Mouse (Mus musculus) forebrain, embryonic 12.5 days (tissue): ENCODE measurements around the gene Olfr572. TPM values are rescaled to one million over a fixed set of nuclear protein-coding genes. Genes with fewer than 3 reads are reported as not detected.

Experiments
- ATAC-seq: fragments of 200-750 bp; cut with Nextera tagmentation; 2 replicates; pipeline ENCODE4 v1.8.0; 2017; ENCODE audit warnings: moderate TSS enrichment; ENCODE audit not compliant: low FRiP score
- H3K27ac ChIP-seq: fragments of 300-500 bp; sonication (generic); 2 replicates; pipeline ENCODE4 v1.5.1; 2016; ENCODE audit warnings: mild to moderate bottlenecking
- H3K27me3 ChIP-seq: fragments of 300-500 bp; sonication (generic); 2 replicates; pipeline ENCODE4 v1.6.1; 2016; ENCODE audit warnings: mild to moderate bottlenecking
- H3K36me3 ChIP-seq: fragments of 300-500 bp; sonication (generic); replicated peaks from 2 replicates; pipeline ENCODE4 v1.6.1; 2016; ENCODE audit warnings: mild to moderate bottlenecking
- H3K4me1 ChIP-seq: fragments of 300-500 bp; sonication (generic); 2 replicates; pipeline ENCODE4 v1.6.1; 2016
- H3K4me2 ChIP-seq: fragments of 300-500 bp; sonication (generic); 2 replicates; pipeline ENCODE4 v1.6.1; 2016; ENCODE audit warnings: mild to moderate bottlenecking, moderate library complexity
- H3K4me3 ChIP-seq: fragments of 300-500 bp; sonication (generic); replicated peaks from 2 replicates; pipeline ENCODE4 v1.5.1; 2016; ENCODE audit warnings: mild to moderate bottlenecking
- H3K9ac ChIP-seq: fragments of 300-500 bp; sonication (generic); 2 replicates; pipeline ENCODE4 v1.6.1; 2016; ENCODE audit warnings: mild to moderate bottlenecking
- H3K9me3 ChIP-seq: fragments of 300-500 bp; sonication (generic); 2 replicates; pipeline ENCODE4 v1.6.1; 2016
- WGBS: fragments of 180-500 bp; shearing (Covaris S2); methylation state at CpG from one replicate; pipeline ENCODE4 v1.1.7; 2016; 5-methylcytosine and 5-hydroxymethylcytosine counted together
- polyA plus RNA-seq: library from polyadenylated mRNA; unstranded; fragments of >200 nt; fragmentation: Nextera tagmentation; extraction: Ambion mirVana; gene quantifications from 2 replicates; pipeline ENCODE4 v1.2.1, GENCODE M21; 2016

Gene Olfr572
- not detected in 2 replicates for polyA plus RNA-seq

- H3K36me3 ChIP-seq = no peaks in the 10 kb centered on the region
- WGBS = 74% methylated on average over 1 of the region's 1 CpGs
- no peaks in the 10 kb centered on the region for H3K9me3 ChIP-seq
- ATAC-seq = no peak
- no peak within 1 kb of the TSS for H3K9ac ChIP-seq
- H3K4me1 ChIP-seq = no peaks in the 10 kb centered on the region
- no peak within 1 kb of the TSS for H3K4me3 ChIP-seq
- H3K27ac ChIP-seq = no peak within 1 kb of the TSS
- no peak within 1 kb of the TSS for H3K4me2 ChIP-seq
- H3K27me3 ChIP-seq = no peaks in the 10 kb centered on the region
Measured at GRCm38 (mm10) chr7:102924109-102924508, at the start of gene Olfr572. TSS of gene Olfr572 (plus strand) at chr7:102924409.

DNA sequence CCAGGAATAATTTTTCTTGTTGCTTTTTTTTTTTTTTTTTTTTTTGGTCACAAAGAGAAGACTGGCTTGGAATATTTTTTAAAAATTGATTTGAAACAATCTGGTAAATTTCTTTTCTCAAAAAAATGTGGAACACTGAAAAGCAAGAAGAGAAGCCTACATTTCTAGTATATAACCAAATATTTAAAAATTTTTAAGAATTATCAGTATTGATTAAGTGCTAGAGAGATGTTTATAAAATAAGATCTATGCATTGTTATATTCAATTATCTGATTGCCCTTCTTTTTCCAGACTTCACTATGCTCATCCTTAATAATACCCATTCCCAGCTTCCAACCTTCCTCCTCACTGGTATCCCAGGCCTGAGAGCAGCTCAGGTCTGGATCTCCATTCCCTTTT lies 47.4 kb upstream of the Olfr572 start, which contains the start of gene Olfr568:
TSS of gene Olfr568 (plus strand) at position 301 of the 400 bp plus-strand sequence.
- Histone ChIP-seq H3K4me2 (no peak within 1 kb of the TSS), H3K4me1 (no peaks in the 10 kb centered on the region), H3K27me3 (no peaks in the 10 kb centered on the region), H3K4me3 (no peak within 1 kb of the TSS), H3K9me3 (no peaks in the 10 kb centered on the region), H3K27ac (no peak within 1 kb of the TSS), H3K9ac (no peak within 1 kb of the TSS), H3K36me3 (no peaks in the 10 kb centered on the region)
- ATAC-seq = no peak

GRCm38 (mm10) chr7:102890782-102891181 lies 33.4 kb upstream of the Olfr572 start, which contains the start of gene Olfr569:
TSS of gene Olfr569 (minus strand) at chr7:102890882.
- ATAC-seq = no peak

GRCm38 (mm10) chr7:102915261-102915660 lies 8.9 kb upstream of the Olfr572 start:
- Histone ChIP-seq H3K27me3 (no peaks in the 10 kb centered on the region), H3K4me2 (no peak overlapping the region), H3K4me1 (no peaks in the 10 kb centered on the region), H3K4me3 (no peak overlapping the region), H3K36me3 (no peaks in the 10 kb centered on the region), H3K9ac (no peak overlapping the region), H3K9me3 (no peaks in the 10 kb centered on the region), H3K27ac (no peak overlapping the region)
- no peak for ATAC-seq
- WGBS = 62% methylated on average over 1 of the region's 1 CpGs

More at GRCm38 (mm10) chr7:102890782-102891181, 33.4 kb upstream of the Olfr572 start, which contains the start of gene Olfr569:
- no peaks in the 10 kb centered on the region for H3K9me3 ChIP-seq
- no peaks in the 10 kb centered on the region for H3K36me3 ChIP-seq
- no peak within 1 kb of the TSS for H3K4me2 ChIP-seq
- 81% methylated on average over 3 of the region's 3 CpGs for WGBS
- no peak within 1 kb of the TSS for H3K27ac ChIP-seq
- no peak within 1 kb of the TSS for H3K9ac ChIP-seq
- no peaks in the 10 kb centered on the region for H3K27me3 ChIP-seq
- H3K4me1 ChIP-seq = no peaks in the 10 kb centered on the region
- no peak within 1 kb of the TSS for H3K4me3 ChIP-seq

- 81% methylated on average over 5 of the region's 5 CpGs for WGBS
- ATAC-seq = no peak
Measured at GRCm38 (mm10) chr7:102916405-102916804, 7.8 kb upstream of the Olfr572 start.

GRCm38 (mm10) chr7:102917032-102917875 lies 7.0 kb upstream of the Olfr572 start, which contains the start of gene Olfr571:
TSS of gene Olfr571 (minus strand) at chr7:102917536.
- 55% methylated on average over 4 of the region's 4 CpGs for whole genome bisulfite sequencing
- no peak within 1 kb of the TSS for H3K4me2 ChIP-seq
- no peaks in the 10 kb centered on the region for H3K4me1 ChIP-seq
- no peaks in the 10 kb centered on the region for H3K9me3 ChIP-seq
- H3K36me3 ChIP-seq = no peaks in the 10 kb centered on the region
- no peak within 1 kb of the TSS for H3K9ac ChIP-seq
- no peak within 1 kb of the TSS for H3K27ac ChIP-seq
- ATAC-seq = no peak
- H3K27me3 ChIP-seq = no peaks in the 10 kb centered on the region
- no peak within 1 kb of the TSS for H3K4me3 ChIP-seq

More at GRCm38 (mm10) chr7:102916405-102916804, 7.8 kb upstream of the Olfr572 start:
- Histone ChIP-seq H3K4me1 (no peaks in the 10 kb centered on the region), H3K9me3 (no peaks in the 10 kb centered on the region), H3K9ac (no peak overlapping the region), H3K27me3 (no peaks in the 10 kb centered on the region), H3K4me2 (no peak overlapping the region), H3K27ac (no peak overlapping the region), H3K4me3 (no peak overlapping the region), H3K36me3 (no peaks in the 10 kb centered on the region)

- whole genome bisulfite sequencing = 25% methylated on average over 1 of the region's 1 CpGs
- Histone ChIP-seq H3K4me2 (no peak overlapping the region), H3K4me1 (no peaks in the 10 kb centered on the region), H3K27me3 (no peaks in the 10 kb centered on the region), H3K4me3 (no peak overlapping the region), H3K9me3 (no peaks in the 10 kb centered on the region), H3K36me3 (no peaks in the 10 kb centered on the region), H3K27ac (no peak overlapping the region), H3K9ac (no peak overlapping the region)
- ATAC-seq = peak; percentile 79
Measured at GRCm38 (mm10) chr7:102919632-102920031, 4.6 kb upstream of the Olfr572 start.

DNA sequence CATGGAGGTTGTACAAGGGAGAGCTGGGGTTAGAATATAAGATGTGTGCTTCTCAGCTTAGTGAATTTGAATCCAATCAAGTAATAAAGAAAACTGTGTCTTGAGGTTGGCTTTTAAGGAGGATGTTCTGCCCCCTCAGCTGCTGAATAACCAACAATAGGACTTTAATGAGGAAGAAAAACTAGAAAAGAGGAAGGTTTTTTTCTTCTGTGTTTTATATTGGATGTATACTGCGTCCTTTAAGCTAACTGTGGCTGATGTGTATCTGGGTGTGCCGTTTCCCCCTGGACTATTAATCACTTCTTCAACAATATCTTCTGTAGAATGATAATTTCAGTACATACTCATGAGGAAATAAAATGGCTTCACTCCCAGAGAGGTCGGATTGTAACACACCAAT lies 2.9 kb downstream of the Olfr572 start:
- Histone ChIP-seq H3K4me3 (no peak overlapping the region), H3K27ac (no peak overlapping the region), H3K36me3 (no peaks in the 10 kb centered on the region), H3K27me3 (no peaks in the 10 kb centered on the region), H3K9ac (no peak overlapping the region), H3K4me2 (no peak overlapping the region), H3K9me3 (no peaks in the 10 kb centered on the region), H3K4me1 (no peaks in the 10 kb centered on the region)
- 73% methylated on average over 3 of the region's 3 CpGs for WGBS
- ATAC-seq = no peak

DNA sequence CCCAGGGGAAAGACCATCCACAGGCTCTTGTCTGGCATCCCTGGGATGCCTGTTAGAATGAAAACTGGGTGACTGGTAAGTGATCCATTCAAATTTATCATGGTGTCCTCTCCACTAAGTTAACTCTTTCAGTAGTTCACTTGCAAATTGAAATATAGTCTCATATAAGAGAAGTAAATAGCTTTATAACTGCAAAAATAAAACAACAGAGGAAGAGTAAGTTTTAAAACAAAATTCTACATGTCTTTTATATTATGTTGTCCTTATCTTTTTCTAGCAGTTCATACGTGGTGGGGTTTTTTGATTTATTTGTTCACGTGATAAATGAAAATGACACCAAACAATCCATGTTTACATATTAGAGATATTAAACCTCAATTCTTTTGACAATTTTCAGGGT lies 18.3 kb downstream of the Olfr572 start, which contains the start of gene Olfr573-ps1:
TSS of gene Olfr573-ps1 (minus strand) at position 101 of the 400 bp plus-strand sequence.
- Histone ChIP-seq H3K27me3 (no peaks in the 10 kb centered on the region), H3K27ac (no peak within 1 kb of the TSS), H3K9ac (no peak within 1 kb of the TSS), H3K36me3 (no peaks in the 10 kb centered on the region), H3K4me2 (no peak within 1 kb of the TSS), H3K4me1 (no peaks in the 10 kb centered on the region), H3K9me3 (no peaks in the 10 kb centered on the region), H3K4me3 (no peak within 1 kb of the TSS)
- WGBS = 88% methylated on average over 2 of the region's 2 CpGs
- ATAC-seq = no peak

DNA sequence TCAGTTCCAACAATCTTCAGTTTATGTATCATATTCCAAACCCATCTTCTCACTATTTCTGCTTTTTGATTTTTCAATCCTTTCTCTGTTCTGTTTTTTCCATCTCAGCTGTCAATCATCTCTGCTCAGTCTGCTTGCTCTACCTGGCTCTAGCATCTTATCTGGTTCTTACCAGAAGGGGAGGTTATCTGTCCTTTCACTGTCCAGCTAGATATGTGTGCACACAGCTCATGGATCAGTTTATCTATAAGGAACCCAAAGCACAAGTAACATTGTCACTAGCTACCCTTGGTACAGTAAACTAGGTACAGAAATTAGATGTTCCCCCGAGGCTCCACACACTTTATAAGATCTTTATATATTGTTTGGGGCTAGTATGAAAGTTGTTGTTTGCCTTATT lies 19.2 kb downstream of the Olfr572 start:
- ATAC-seq = no peak

GRCm38 (mm10) chr7:102948167-102948566 lies 24.0 kb downstream of the Olfr572 start, which contains the start of gene Olfr574:
TSS of gene Olfr574 (plus strand) at chr7:102948467.
- Histone ChIP-seq H3K27ac (no peak within 1 kb of the TSS), H3K36me3 (no peaks in the 10 kb centered on the region), H3K4me2 (no peak within 1 kb of the TSS), H3K9me3 (no peaks in the 10 kb centered on the region), H3K27me3 (no peaks in the 10 kb centered on the region), H3K9ac (no peak within 1 kb of the TSS), H3K4me3 (no peak within 1 kb of the TSS), H3K4me1 (no peaks in the 10 kb centered on the region)
- ATAC-seq = no peak
- WGBS = 81% methylated on average over 1 of the region's 1 CpGs

More for the DNA sequence above, 19.2 kb downstream of the Olfr572 start:
- no peak overlapping the region for H3K4me2 ChIP-seq
- H3K9me3 ChIP-seq = no peaks in the 10 kb centered on the region
- WGBS = 89% methylated on average over 1 of the region's 1 CpGs
- H3K9ac ChIP-seq = no peak overlapping the region
- no peak overlapping the region for H3K4me3 ChIP-seq
- no peak overlapping the region for H3K27ac ChIP-seq
- no peaks in the 10 kb centered on the region for H3K36me3 ChIP-seq
- no peaks in the 10 kb centered on the region for H3K4me1 ChIP-seq
- H3K27me3 ChIP-seq = no peaks in the 10 kb centered on the region

- no peaks in the 10 kb centered on the region for H3K9me3 ChIP-seq
- no peak overlapping the region for H3K27ac ChIP-seq
- no peaks in the 10 kb centered on the region for H3K36me3 ChIP-seq
- no peaks in the 10 kb centered on the region for H3K4me1 ChIP-seq
- whole genome bisulfite sequencing = 77% methylated on average over 1 of the region's 1 CpGs
- no peak overlapping the region for H3K4me3 ChIP-seq
- no peak overlapping the region for H3K9ac ChIP-seq
- no peak for ATAC-seq
- H3K4me2 ChIP-seq = no peak overlapping the region
- no peaks in the 10 kb centered on the region for H3K27me3 ChIP-seq
Measured at GRCm38 (mm10) chr7:102950732-102951131, 26.5 kb downstream of the Olfr572 start.
